Mouse (Mus musculus) myocyte (in vitro differentiated cells): ENCODE measurements at regions not wholly inside any gene's neighbourhood (a gene's known extent, or its start where the extent isn't known, plus 50 kb on each side); places are given as distances from the start of the nearest gene placed in this dataset.

ENCODE experiments used
- H3K27me3 ChIP-seq: one replicate; pipeline ENCODE4 v1.6.1; 2011; ENCODE audit not compliant: control insufficient read depth, insufficient read depth, insufficient read length
- H3K36me3 ChIP-seq: one replicate; pipeline ENCODE4 v1.6.1; 2011; ENCODE audit not compliant: control insufficient read depth, insufficient read depth
- H3K4me2 ChIP-seq: one replicate; pipeline ENCODE4 v1.6.1; 2011; ENCODE audit warnings: low read depth, control low read depth
- H3K4me3 ChIP-seq: one replicate; pipeline ENCODE4 v1.5.1; 2011; ENCODE audit warnings: mild to moderate bottlenecking, control low read depth, moderate library complexity
- H3K79me2 ChIP-seq: one replicate; pipeline ENCODE4 v1.6.1; 2011; ENCODE audit not compliant: control insufficient read depth, insufficient read depth
- H3ac ChIP-seq: one replicate; pipeline ENCODE4 v1.6.1; 2011; ENCODE audit not compliant: control insufficient read depth, insufficient read length
- CEBPB ChIP-seq: IDR thresholded peaks from 2 replicates; pipeline ENCODE4 v1.6.1; 2011; ENCODE audit warnings: mild to moderate bottlenecking, moderate library complexity; ENCODE audit not compliant: poor library complexity, insufficient read depth, severe bottlenecking
- E2F4 ChIP-seq: IDR thresholded peaks from one replicate; pipeline ENCODE4 v1.6.1; 2011; ENCODE audit warnings: mild to moderate bottlenecking, control low read depth, moderate library complexity; ENCODE audit not compliant: insufficient read depth
- MAX ChIP-seq: IDR thresholded peaks from one replicate; pipeline ENCODE4 v1.6.1; 2011; ENCODE audit warnings: low read depth, mild to moderate bottlenecking, control low read depth
- MYOD1 ChIP-seq, 3 experiments: IDR thresholded peaks; one replicate each; pipeline ENCODE4 v1.6.1; 2011; ENCODE audit warnings: control low read depth in 2 of 3, low read depth in 2 of 3, mild to moderate bottlenecking in 2 of 3, moderate library complexity in 1 of 3; ENCODE audit not compliant: insufficient read length in 2 of 3, control insufficient read depth in 1 of 3
- MYOG ChIP-seq, 3 experiments: IDR thresholded peaks; one replicate each; pipeline ENCODE4 v1.6.1; 2011; ENCODE audit warnings: control low read depth in 2 of 3, low read depth in 2 of 3, mild to moderate bottlenecking in 2 of 3; ENCODE audit not compliant: insufficient read length in 2 of 3, control insufficient read depth in 1 of 3, insufficient read depth in 1 of 3
- POLR2A ChIP-seq: IDR thresholded peaks from one replicate; pipeline ENCODE4 v1.6.1; 2011; ENCODE audit warnings: low read depth, mild to moderate bottlenecking, control low read depth, moderate library complexity; ENCODE audit not compliant: insufficient read length
- POLR2AphosphoS2 ChIP-seq: IDR thresholded peaks from one replicate; pipeline ENCODE4 v1.6.1; 2011; ENCODE audit warnings: low read depth, control low read depth; ENCODE audit not compliant: insufficient read length
- REST ChIP-seq: IDR thresholded peaks from one replicate; pipeline ENCODE4 v1.6.1; 2011; ENCODE audit warnings: mild to moderate bottlenecking, control low read depth, moderate library complexity; ENCODE audit not compliant: insufficient read depth, insufficient read length
- SRF ChIP-seq: IDR thresholded peaks from one replicate; pipeline ENCODE4 v1.6.1; 2011; ENCODE audit warnings: low read depth; ENCODE audit not compliant: control insufficient read depth, insufficient read length
- TCF12 ChIP-seq: IDR thresholded peaks from one replicate; pipeline ENCODE4 v1.6.1; 2011; ENCODE audit warnings: mild to moderate bottlenecking, control low read depth; ENCODE audit not compliant: poor library complexity, insufficient read depth, severe bottlenecking
- TCF3 ChIP-seq: IDR thresholded peaks from one replicate; pipeline ENCODE4 v1.6.1; 2011; ENCODE audit warnings: low read depth, control low read depth; ENCODE audit not compliant: insufficient read length
- USF1 ChIP-seq: IDR thresholded peaks from one replicate; pipeline ENCODE4 v1.6.1; 2011; ENCODE audit warnings: low read depth, mild to moderate bottlenecking, control low read depth, moderate library complexity

- Histone ChIP-seq H3K4me3 (no peak overlapping the region), H3K27me3 (no peaks in the 10 kb centered on the region), H3K36me3 (no peaks in the 10 kb centered on the region), H3K79me2 (no peaks in the 10 kb centered on the region), H3ac (no peak overlapping the region), H3K4me2 (no peak overlapping the region)
- TF ChIP-seq MYOG (IDR thresholded peaks at IDR 0.05; ENCODE audit: control insufficient read depth in 1 of 3, insufficient read depth in 1 of 3, insufficient read length in 2 of 3, low read depth in 2 of 3): peak in 2 of 3 experiments; percentile 42 to 53
- TF ChIP-seq USF1: no peak
- no peak for TF ChIP-seq POLR2A
- TF ChIP-seq CEBPB: no peak
- peak in 2 of 3 experiments; percentile 67 to 88 for TF ChIP-seq MYOD1 (IDR thresholded peaks at IDR 0.05; ENCODE audit: control insufficient read depth in 1 of 3, insufficient read length in 2 of 3, low read depth in 2 of 3)
Measured at GRCm38 (mm10) chr2:78381234-78381633, 435.1 kb upstream of the Cwc22 start.

- no peaks in the 10 kb centered on the region for H3K79me2 ChIP-seq
- H3ac ChIP-seq: no peak overlapping the region
- no peak overlapping the region for H3K4me2 ChIP-seq
- no peaks in the 10 kb centered on the region for H3K27me3 ChIP-seq
- 0 out of 2 replicates have a peak, but pooled peaks have one; percentile 9 for TF ChIP-seq CEBPB
- no peak for TF ChIP-seq MYOG (IDR thresholded peaks at IDR 0.05; ENCODE audit: control insufficient read depth in 1 of 3, insufficient read depth in 1 of 3, insufficient read length in 2 of 3, low read depth in 2 of 3)
- H3K4me3 ChIP-seq: no peak overlapping the region
- no peaks in the 10 kb centered on the region for H3K36me3 ChIP-seq
Measured at GRCm38 (mm10) chr2:78331736-78332475, 385.7 kb upstream of the Cwc22 start.

GRCm38 (mm10) chr2:78326091-78326490 lies 379.9 kb upstream of the Cwc22 start:
- Histone ChIP-seq H3K79me2 (no peaks in the 10 kb centered on the region), H3K27me3 (no peaks in the 10 kb centered on the region), H3ac (no peak overlapping the region), H3K36me3 (no peaks in the 10 kb centered on the region), H3K4me3 (no peak overlapping the region), H3K4me2 (no peak overlapping the region)
- TF ChIP-seq E2F4 (no peak), POLR2A (no peak), MYOG (IDR thresholded peaks at IDR 0.05; ENCODE audit: control insufficient read depth in 1 of 3, insufficient read depth in 1 of 3, insufficient read length in 2 of 3, low read depth in 2 of 3) (no peak), POLR2AphosphoS2 (no peak), USF1 (no peak)

DNA sequence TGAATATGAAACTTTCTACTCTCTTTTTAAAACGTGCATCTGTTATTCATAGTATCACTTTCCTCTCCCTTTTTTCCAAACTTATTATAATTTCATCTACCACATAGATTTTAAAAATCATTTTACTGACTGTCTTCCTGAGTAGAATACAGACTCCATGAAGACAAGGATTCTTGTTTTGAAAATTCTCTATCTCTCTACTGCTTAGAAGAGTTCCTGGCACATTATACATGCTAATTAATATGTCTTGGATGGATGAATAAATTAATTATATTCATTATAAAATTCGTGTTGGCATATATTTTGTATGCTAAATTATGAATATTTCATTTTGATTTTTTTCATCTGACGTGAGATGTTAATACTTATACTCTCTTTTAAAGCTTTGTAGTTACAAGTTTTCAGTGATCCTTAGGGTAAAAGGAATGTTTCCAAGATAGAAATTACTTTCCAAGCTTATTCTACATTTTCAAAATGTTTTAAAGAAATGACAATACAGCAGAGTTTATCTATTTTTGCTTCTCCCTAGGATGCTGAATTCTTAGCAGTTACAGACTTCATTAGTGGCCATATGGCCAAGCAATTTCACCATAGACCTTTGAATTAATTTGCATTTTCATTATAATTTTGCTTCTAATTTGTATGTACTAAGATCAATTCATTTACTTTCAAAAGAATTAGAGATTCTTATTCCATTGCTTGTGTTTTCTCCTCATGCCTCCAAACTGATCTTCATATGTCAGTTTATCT lies 376.2 kb upstream of the Cwc22 start:
- no peaks in the 10 kb centered on the region for H3K27me3 ChIP-seq
- TF ChIP-seq REST: no peak
- TF ChIP-seq POLR2A: no peak
- no peak for TF ChIP-seq USF1
- TF ChIP-seq E2F4: no peak
- TF ChIP-seq MYOG (IDR thresholded peaks at IDR 0.05; ENCODE audit: control insufficient read depth in 1 of 3, insufficient read depth in 1 of 3, insufficient read length in 2 of 3, low read depth in 2 of 3): no peak
- no peak for TF ChIP-seq CEBPB
- TF ChIP-seq MAX: no peak
- TF ChIP-seq POLR2AphosphoS2: no peak
- TF ChIP-seq SRF: no peak
- TF ChIP-seq TCF12: no peak
- TF ChIP-seq MYOD1 (IDR thresholded peaks at IDR 0.05; ENCODE audit: control insufficient read depth in 1 of 3, insufficient read length in 2 of 3, low read depth in 2 of 3): no peak
- TF ChIP-seq TCF3: no peak
- H3K79me2 ChIP-seq: no peaks in the 10 kb centered on the region
- H3ac ChIP-seq: no peak overlapping the region
- no peak overlapping the region for H3K4me3 ChIP-seq
- no peaks in the 10 kb centered on the region for H3K36me3 ChIP-seq
- no peak overlapping the region for H3K4me2 ChIP-seq

- TF ChIP-seq MAX (no peak), TCF12 (no peak), TCF3 (no peak), REST (no peak)
- no peak overlapping the region for H3K4me3 ChIP-seq
- H3K27me3 ChIP-seq: no peaks in the 10 kb centered on the region
- no peak overlapping the region for H3ac ChIP-seq
- no peak overlapping the region for H3K4me2 ChIP-seq
- H3K36me3 ChIP-seq: no peaks in the 10 kb centered on the region
- H3K79me2 ChIP-seq: no peaks in the 10 kb centered on the region
Measured at GRCm38 (mm10) chr2:78311766-78312491, 365.8 kb upstream of the Cwc22 start.
